Mouse (Mus musculus) left cerebral cortex, adult 2 months (tissue): ENCODE results near the gene Iqgap2. TPM values are rescaled to one million over a fixed set of nuclear protein-coding genes. Genes with fewer than 3 reads are reported as not detected.
A peak's percentile ranks its signal among the peaks of the same experiment; 100 is the strongest.

ENCODE experiments used
- DNase-seq, 2 experiments: peaks; one replicate each; pipeline ENCODE4 v3.0.0; 2021 to 2022; ENCODE audit warnings: low spot score in 2 of 2, mixed read lengths in 1 of 2; ENCODE audit errors: extremely low spot score in 1 of 2
- H3K27ac ChIP-seq: fragments of 200-600 bp; 2 replicates; pipeline ENCODE4 v1.8.1; 2022
- H3K4me3 ChIP-seq: fragments of 200-600 bp; 2 replicates; pipeline ENCODE4 v1.8.1; 2022
- CTCF ChIP-seq: fragments of 200-600 bp; IDR thresholded peaks from 2 replicates; pipeline ENCODE4 v1.8.1; 2022; ENCODE audit warnings: antibody characterized with exemption, mild to moderate bottlenecking, moderate library complexity
- intact Hi-C: fragments of 180-260 bp; cut with DNase I; formaldehyde crosslinking; loops from one replicate; pipeline ENCODE4 v1.15.1; 2025
- long read RNA-seq, 2 experiments: library from polyadenylated mRNA; stranded (forward); transcript quantifications; one replicate each; pipeline ENCODE4 v2.0.0; 2021; ENCODE audit warnings: borderline mapping rate in 2 of 2
- total RNA-seq, 2 experiments: library from RNA; stranded (reverse); gene quantifications; 2 replicates each; pipeline ENCODE4 v1.2.3; 2021

The Iqgap2 gene
- total RNA-seq, result 10 to 100 TPM; 19.1 to 21.5 TPM
- long read RNA-seq, experiment 1, full-length matches to known transcripts, result 10 of 15 reads
- long read RNA-seq, experiment 1, partial matches to known transcripts, result 3 of 15 reads
- long read RNA-seq, experiment 1, other reads (novel, unspliced or antisense), result 2 of 15 reads
- long read RNA-seq, experiment 2, full-length matches to known transcripts, result 6 of 12 reads
- long read RNA-seq, experiment 2, partial matches to known transcripts, result 3 of 12 reads
- long read RNA-seq, experiment 2, other reads (novel, unspliced or antisense), result 3 of 12 reads

- intact Hi-C loops, result loop anchor here (2.0 to 5.0 kb wide), 3 partner anchors 69 to 144 kb away; no protein-coding TSS in a partner anchor
- no peak for DNase-seq
- H3K4me3 ChIP-seq, result peak within 1 kb of the TSS; percentile 87
- no peak for TF ChIP-seq CTCF
- H3K27ac ChIP-seq, result peak within 1 kb of the TSS; percentile 61
Measured at GRCm38 (mm10) chr13:95891491-95891925, at the start of gene Iqgap2. Iqgap2 (minus strand) TSS chr13:95891922.

- no peak for TF ChIP-seq CTCF
- intact Hi-C loops, result no loop called here
- Histone ChIP-seq H3K27ac (no peak overlapping the region), H3K4me3 (no peak overlapping the region)
- DNase-seq, result peak in 1 of 2 experiments; percentile 7
Measured at GRCm38 (mm10) chr13:95940811-95941210, 49.1 kb upstream of the Iqgap2 start.

- DNase-seq, result no peak
- no peak for TF ChIP-seq CTCF
- no peak overlapping the region for H3K27ac ChIP-seq
- intact Hi-C loops, result no loop called here
- no peak overlapping the region for H3K4me3 ChIP-seq
Measured at GRCm38 (mm10) chr13:95924201-95924621, 32.5 kb upstream of the Iqgap2 start.

GRCm38 (mm10) chr13:95922626-95923025 is 30.9 kb upstream of the Iqgap2 start:
- TF ChIP-seq CTCF, result no peak
- Histone ChIP-seq H3K27ac (no peak overlapping the region), H3K4me3 (no peak overlapping the region)
- peak in 1 of 2 experiments; percentile 3 for DNase-seq
- intact Hi-C loops, result no loop called here

GRCm38 (mm10) chr13:95918624-95919284 is 27.0 kb upstream of the Iqgap2 start:
- H3K27ac ChIP-seq, result no peak overlapping the region

GRCm38 (mm10) chr13:95913046-95913406 is 21.3 kb upstream of the Iqgap2 start:
- intact Hi-C loops, result loop anchor here (2.0 kb wide), 1 partner anchor 48 kb away; no protein-coding TSS in a partner anchor
- Histone ChIP-seq H3K4me3 (no peak overlapping the region), H3K27ac (peak overlapping the region; percentile 80)
- no peak for TF ChIP-seq CTCF
- DNase-seq, result no peak

More at GRCm38 (mm10) chr13:95918624-95919284, 27.0 kb upstream of the Iqgap2 start:
- peak in 1 of 2 experiments; percentile 3 for DNase-seq
- TF ChIP-seq CTCF, result no peak
- intact Hi-C loops, result no loop called here
- H3K4me3 ChIP-seq, result no peak overlapping the region

GRCm38 (mm10) chr13:95912157-95913045 is 20.7 kb upstream of the Iqgap2 start:
- peak overlapping the region; percentile 80 for H3K27ac ChIP-seq
- peak; percentile 38 to 48 for DNase-seq
- intact Hi-C loops, result loop anchor here (1.0 to 2.0 kb wide), 2 partner anchors 48 to 92 kb away; no protein-coding TSS in a partner anchor
- H3K4me3 ChIP-seq, result no peak overlapping the region
- TF ChIP-seq CTCF, result no peak

GRCm38 (mm10) chr13:95910270-95910669 is 18.5 kb upstream of the Iqgap2 start:
- H3K27ac ChIP-seq, result peak overlapping the region; percentile 80
- no peak for DNase-seq
- TF ChIP-seq CTCF, result no peak
- H3K4me3 ChIP-seq, result no peak overlapping the region
- intact Hi-C loops, result no loop called here

- no peak for TF ChIP-seq CTCF
- intact Hi-C loops, result no loop called here
- H3K27ac ChIP-seq, result peak overlapping the region; percentile 73; the same call in 1 of the 2 replicates
- DNase-seq, result no peak
- H3K4me3 ChIP-seq, result no peak overlapping the region
Measured at GRCm38 (mm10) chr13:95909244-95909643, 17.5 kb upstream of the Iqgap2 start.

GRCm38 (mm10) chr13:95902696-95903095 is 11.0 kb upstream of the Iqgap2 start:
- no peak for TF ChIP-seq CTCF
- no peak overlapping the region for H3K4me3 ChIP-seq
- DNase-seq, result no peak
- H3K27ac ChIP-seq, result no peak overlapping the region
- intact Hi-C loops, result no loop called here

GRCm38 (mm10) chr13:95899885-95900650 is 8.3 kb upstream of the Iqgap2 start:
- Histone ChIP-seq H3K4me3 (no peak overlapping the region), H3K27ac (no peak overlapping the region)
- DNase-seq, result no peak
- intact Hi-C loops, result no loop called here
- TF ChIP-seq CTCF, result no peak
